Mouse (Mus musculus): Measurements from ENCODE around the gene Kif23.

Gene Kif23

GRCm38 (mm10) chr9:61946623-61947401 is at the start of gene Kif23:
Gene Kif23, minus strand, starts transcription at chr9:61946774.
- in situ Hi-C loops (cut with MboI, MseI), result loop anchor here (25.0 kb wide), 1 partner anchor 2010 kb away; no protein-coding TSS in a partner anchor

DNA sequence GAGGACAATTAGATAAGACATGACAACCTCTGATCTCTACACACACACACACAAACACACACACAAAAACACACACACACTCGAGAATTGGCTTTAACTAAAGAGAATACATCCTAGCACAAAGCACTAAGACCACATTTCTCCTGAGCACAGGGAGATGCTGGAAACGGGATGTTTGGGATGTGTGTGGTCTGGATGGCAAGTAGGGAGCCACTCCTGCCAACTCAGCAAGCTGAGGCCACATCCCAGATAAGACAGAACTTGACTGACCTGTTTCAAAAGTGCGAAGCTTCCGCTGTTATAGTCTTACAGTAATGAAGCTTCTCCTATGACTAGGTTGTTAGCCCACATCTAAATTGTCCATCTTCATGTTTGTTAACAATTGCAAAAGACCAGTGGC is 44.6 kb upstream of the Kif23 start:
- in situ Hi-C loops (cut with MboI, MseI), result no loop called here

- in situ Hi-C loops (cut with MboI, MseI), result no loop called here
These were observed 44.2 kb upstream of the Kif23 start for GRCm38 (mm10) chr9:61990738-61991137.

- in situ Hi-C loops (cut with MboI, MseI), result loop anchor here (5.0 kb wide), 1 partner anchor 79 kb away; no protein-coding TSS in a partner anchor
These were observed 39.5 kb upstream of the Kif23 start for GRCm38 (mm10) chr9:61986055-61986454.

DNA sequence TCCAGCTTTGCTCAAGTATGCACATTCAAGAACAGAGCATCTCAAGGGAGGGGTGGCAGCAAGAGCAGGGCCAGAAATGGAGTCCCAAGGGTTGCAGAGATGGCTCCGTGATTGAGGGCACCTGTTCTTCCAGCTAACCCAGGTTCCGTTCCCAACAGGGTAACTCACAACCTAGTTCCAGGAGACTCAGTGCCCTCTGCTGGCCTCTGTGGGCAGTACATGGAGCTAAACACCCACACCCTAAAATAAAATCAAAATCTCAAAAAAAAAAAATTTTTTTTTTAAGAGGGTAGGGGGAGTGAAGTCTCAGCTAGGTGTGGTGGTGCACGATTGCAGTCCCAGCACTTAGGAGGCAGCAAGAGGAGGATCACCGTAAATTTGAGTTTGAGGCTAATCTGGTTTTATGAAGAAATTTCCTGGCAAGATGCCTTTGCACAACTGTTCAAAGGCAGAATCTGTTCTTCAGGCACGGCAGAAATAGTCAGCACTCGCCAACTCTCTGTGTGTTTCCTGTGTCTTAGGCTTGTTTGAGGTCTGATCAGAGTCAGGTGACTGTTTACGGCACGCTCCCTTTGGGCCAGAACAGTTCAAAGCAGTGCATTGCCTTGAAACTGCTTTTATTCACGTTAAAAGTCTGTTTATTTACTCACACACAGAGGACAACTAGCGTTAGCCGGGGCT is 38.7 kb upstream of the Kif23 start:
- in situ Hi-C loops (cut with MboI, MseI), result loop anchor here (5.0 kb wide), 1 partner anchor 78 kb away; no protein-coding TSS in a partner anchor

GRCm38 (mm10) chr9:61982940-61983620 is 36.5 kb upstream of the Kif23 start:
- in situ Hi-C loops (cut with MboI, MseI), result no loop called here

GRCm38 (mm10) chr9:61981876-61982275 is 35.3 kb upstream of the Kif23 start:
- in situ Hi-C loops (cut with MboI, MseI), result no loop called here

GRCm38 (mm10) chr9:61979983-61980382 is 33.4 kb upstream of the Kif23 start:
- in situ Hi-C loops (cut with MboI, MseI), result no loop called here

DNA sequence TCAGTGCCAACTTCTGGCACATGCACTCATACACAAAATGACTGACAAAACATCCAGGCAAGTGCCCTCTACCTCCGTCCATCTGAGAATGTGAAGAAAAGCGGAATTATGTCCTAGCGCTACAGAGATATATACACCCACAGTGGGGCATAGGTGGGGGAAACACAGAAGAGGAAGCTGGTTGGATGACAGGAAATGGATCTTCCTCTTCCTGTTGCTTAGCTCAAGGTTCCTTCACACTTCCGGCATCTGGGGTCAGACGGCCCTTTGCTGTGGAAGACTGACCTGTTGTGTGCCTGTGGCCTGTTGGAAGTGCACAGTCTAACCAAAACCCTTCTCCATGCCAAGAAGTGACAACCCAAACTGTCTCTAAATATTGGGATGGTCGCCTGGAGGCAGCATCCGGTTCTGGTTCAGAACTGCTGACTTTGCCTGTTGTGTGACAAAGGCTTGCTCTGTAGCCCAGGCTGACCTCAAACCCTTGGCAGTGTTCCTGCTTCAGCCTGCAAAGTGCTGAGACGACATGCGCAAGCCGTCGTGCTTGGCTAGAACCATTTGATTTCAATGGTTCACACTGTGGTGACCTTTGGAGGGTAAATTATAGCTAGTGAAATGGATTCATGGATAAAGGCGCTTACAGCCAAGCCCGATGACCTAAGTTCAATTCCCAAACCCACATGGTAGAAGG is 30.8 kb upstream of the Kif23 start:
- in situ Hi-C loops (cut with MboI, MseI), result no loop called here

DNA sequence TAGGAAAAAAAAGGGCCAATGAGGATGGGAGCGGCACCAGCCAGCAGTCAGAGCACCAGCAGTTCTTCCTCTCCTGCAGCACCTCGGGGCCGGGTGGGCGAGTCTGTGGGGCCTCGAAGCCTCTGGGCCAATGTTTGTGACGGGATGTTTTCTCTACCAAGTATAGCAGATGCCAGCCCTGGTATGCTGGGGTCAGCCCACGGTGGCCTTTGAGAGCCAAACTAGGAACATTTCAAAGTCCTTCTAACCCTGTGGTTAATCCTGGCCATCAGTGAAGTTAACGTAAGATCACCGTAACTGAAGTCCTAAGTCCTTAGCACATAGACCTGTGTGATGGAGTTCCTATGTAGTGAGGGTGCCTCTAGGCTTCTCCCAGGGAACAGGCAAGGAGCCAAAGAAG is 25.5 kb upstream of the Kif23 start:
- in situ Hi-C loops (cut with MboI, MseI), result no loop called here

- in situ Hi-C loops (cut with MboI, MseI), result no loop called here
These were observed 24.5 kb upstream of the Kif23 start for GRCm38 (mm10) chr9:61971045-61971444.

DNA sequence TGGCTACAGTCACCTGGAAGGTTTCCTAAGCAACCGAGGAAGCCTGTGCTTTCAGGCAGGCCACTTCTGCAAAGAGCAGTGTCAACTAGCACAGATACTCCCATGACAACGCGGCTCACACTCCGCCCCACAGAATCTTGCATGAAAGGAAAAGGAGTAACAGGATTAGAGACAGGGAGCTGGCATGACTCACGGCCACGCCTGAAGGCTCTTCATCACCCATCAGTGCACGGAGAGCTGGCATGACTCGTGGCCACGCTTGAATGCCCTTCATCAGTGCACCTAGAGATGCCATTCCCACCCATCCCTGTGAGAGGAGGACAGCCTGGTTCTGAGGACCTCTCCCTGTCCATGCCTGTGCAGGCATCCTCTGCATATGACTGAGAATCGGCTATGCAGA is 20.8 kb upstream of the Kif23 start:
- in situ Hi-C loops (cut with MboI, MseI), result loop anchor here (10.0 kb wide), 1 partner anchor 277 kb away; no protein-coding TSS in a partner anchor

DNA sequence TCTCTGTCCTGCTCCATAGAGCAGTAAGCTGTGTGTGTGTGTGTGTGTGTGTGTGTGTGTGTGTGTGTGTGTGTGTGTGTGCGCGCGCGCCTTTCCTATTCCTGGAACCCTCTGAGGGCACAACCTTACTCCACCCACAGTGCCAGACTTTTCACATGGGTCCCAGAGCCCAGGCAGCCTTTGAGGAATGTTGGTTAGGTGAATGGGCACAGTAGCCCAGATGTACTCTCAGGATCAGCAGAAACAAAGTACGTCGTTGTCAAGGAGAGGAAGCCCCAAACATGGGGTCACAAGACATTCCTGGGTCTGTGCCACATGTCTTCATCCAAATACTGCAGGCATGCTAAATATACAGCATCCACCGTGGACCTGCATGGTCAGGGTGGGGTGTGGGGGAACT is 19.4 kb upstream of the Kif23 start:
- in situ Hi-C loops (cut with MboI, MseI), result loop anchor here (10.0 kb wide), 1 partner anchor 279 kb away; no protein-coding TSS in a partner anchor

DNA sequence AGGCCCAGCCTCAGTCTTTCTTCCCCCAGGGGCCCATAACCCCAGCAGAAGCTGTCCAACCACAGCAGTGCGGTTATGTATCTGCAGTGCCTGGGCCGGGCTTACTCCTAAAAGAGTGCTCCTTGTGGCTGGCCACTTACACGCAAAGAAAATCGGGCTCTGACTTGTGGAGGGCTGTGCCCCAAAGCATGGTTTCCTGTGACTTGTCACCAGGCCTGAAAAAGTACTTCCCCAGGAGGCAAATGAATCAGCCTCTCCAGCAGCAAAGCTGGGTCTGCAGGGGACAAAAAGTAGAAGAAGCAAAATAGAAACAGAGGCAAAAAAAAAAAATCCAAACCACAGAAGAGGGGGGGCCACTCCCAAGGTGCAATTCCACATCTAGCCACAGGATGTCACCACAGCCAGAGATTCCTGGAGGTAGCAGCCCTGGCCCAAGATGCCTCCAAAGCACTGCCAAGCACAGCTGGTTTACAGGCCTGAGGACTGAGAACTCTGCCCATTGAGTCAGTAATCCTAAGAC is 18.9 kb upstream of the Kif23 start:
- in situ Hi-C loops (cut with MboI, MseI), result loop anchor here (10.0 kb wide), 1 partner anchor 279 kb away; no protein-coding TSS in a partner anchor

GRCm38 (mm10) chr9:61963356-61963755 is 16.8 kb upstream of the Kif23 start:
- in situ Hi-C loops (cut with MboI, MseI), result loop anchor here (10.0 kb wide), 1 partner anchor 281 kb away; no protein-coding TSS in a partner anchor

- in situ Hi-C loops (cut with MboI, MseI), result loop anchor here (10.0 kb wide), 1 partner anchor 284 kb away; no protein-coding TSS in a partner anchor
These were observed 14.6 kb upstream of the Kif23 start for GRCm38 (mm10) chr9:61961181-61961580.

DNA sequence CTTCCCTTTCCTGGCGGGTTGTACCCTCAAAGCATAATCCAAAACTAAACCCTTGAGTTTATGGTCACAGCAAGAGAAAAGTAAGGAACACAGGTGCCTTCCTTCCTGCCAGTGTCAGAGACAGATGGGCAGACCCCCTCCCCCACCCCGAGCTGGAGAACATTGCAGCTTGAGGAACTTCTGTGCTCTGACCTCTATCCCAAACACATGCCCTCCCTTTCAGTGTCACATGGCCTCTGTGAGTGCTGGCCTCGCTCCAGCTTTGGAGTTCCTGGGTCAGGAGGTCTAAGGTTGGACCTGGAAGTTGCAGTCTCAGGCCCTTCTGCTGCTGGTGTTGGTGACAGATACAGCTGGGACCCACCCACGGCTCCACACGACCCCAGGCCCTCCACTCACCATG is 14.2 kb upstream of the Kif23 start:
- in situ Hi-C loops (cut with MboI, MseI), result loop anchor here (10.0 kb wide), 1 partner anchor 284 kb away; no protein-coding TSS in a partner anchor

DNA sequence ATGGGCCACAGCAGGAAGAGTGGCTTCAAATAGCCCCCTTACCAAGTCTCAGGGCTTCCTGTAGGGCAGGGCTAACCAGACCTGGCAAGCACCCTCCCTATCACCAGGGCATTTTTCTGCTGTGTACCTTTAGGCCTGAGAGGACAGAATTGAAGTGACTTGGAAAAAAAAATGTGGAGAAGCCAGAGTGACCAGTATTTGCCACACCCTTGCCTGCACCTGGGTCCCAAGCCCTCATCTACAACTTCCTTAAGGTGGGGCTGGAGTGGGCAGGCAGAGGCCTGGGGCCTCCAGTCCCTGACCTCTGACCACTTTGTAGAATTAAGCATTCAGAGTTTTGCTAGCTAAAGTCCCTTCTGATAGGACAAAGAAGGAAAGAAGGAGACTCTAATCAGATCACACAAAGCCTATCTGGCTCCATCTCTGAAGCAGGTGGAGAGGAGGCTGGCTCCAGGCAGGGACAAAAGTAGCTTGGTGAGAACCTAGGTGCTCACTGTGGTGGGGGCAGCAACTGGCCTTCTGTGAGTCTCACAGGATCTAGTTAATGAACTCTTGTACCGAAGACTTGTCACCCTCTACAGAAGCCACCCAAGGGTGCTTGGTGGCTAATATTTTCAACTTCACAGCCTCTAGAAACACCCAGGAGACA is 13.5 kb upstream of the Kif23 start:
- in situ Hi-C loops (cut with MboI, MseI), result loop anchor here (10.0 kb wide), 1 partner anchor 285 kb away; no protein-coding TSS in a partner anchor

- in situ Hi-C loops (cut with MboI, MseI), result no loop called here
These were observed 8.1 kb upstream of the Kif23 start for GRCm38 (mm10) chr9:61954707-61955106.

- in situ Hi-C loops (cut with MboI, MseI), result no loop called here
These were observed 5.7 kb upstream of the Kif23 start for GRCm38 (mm10) chr9:61952241-61952640.
